Mouse (Mus musculus): Measurements from ENCODE around the gene Elmo1.

Elmo1 gene

GRCm38 (mm10) chr13:20489110-20489509, 398.7 kb downstream of the Elmo1 start:
- DNase-seq: no peak

- DNase-seq: peak; percentile 24
These were observed 399.5 kb downstream of the Elmo1 start for GRCm38 (mm10) chr13:20489698-20490417.

GRCm38 (mm10) chr13:20490860-20491594, 400.6 kb downstream of the Elmo1 start:
- peak; percentile 37 for DNase-seq

- no peak for DNase-seq
These were observed 401.3 kb downstream of the Elmo1 start for GRCm38 (mm10) chr13:20491666-20492065.

- DNase-seq: no peak
These were observed 403.8 kb downstream of the Elmo1 start for GRCm38 (mm10) chr13:20494047-20494739.

GRCm38 (mm10) chr13:20501923-20502322, 411.5 kb downstream of the Elmo1 start:
- DNase-seq: no peak

GRCm38 (mm10) chr13:20503371-20503770, 413.0 kb downstream of the Elmo1 start:
- no peak for DNase-seq

GRCm38 (mm10) chr13:20507381-20508129, 417.2 kb downstream of the Elmo1 start:
- no peak for DNase-seq

- no peak for DNase-seq
These were observed 420.6 kb downstream of the Elmo1 start for GRCm38 (mm10) chr13:20511026-20511425.

- DNase-seq: no peak
These were observed 422.2 kb downstream of the Elmo1 start for GRCm38 (mm10) chr13:20512317-20513240.

- DNase-seq: no peak
These were observed 424.3 kb downstream of the Elmo1 start for GRCm38 (mm10) chr13:20514721-20515120.

- DNase-seq: no peak
These were observed 425.7 kb downstream of the Elmo1 start for GRCm38 (mm10) chr13:20516096-20516495.

GRCm38 (mm10) chr13:20517702-20518101, 427.3 kb downstream of the Elmo1 start:
- no peak for DNase-seq

GRCm38 (mm10) chr13:20521492-20521891, 431.1 kb downstream of the Elmo1 start:
- no peak for DNase-seq

GRCm38 (mm10) chr13:20523671-20524070, 433.3 kb downstream of the Elmo1 start:
- no peak for DNase-seq

- no peak for DNase-seq
These were observed 435.4 kb downstream of the Elmo1 start for GRCm38 (mm10) chr13:20525844-20526243.

- DNase-seq: no peak
These were observed 446.7 kb downstream of the Elmo1 start for GRCm38 (mm10) chr13:20537053-20537452.

- DNase-seq: no peak
These were observed 447.1 kb downstream of the Elmo1 start for GRCm38 (mm10) chr13:20537487-20537886.

GRCm38 (mm10) chr13:20538216-20539070, 448.0 kb downstream of the Elmo1 start:
- no peak for DNase-seq

- no peak for DNase-seq
These were observed 449.2 kb downstream of the Elmo1 start for GRCm38 (mm10) chr13:20539631-20540030.

Measured in kidney, postnatal 14 days (tissue).